Mouse (Mus musculus) bone marrow, adult 2 months (tissue): ENCODE data around the gene Adora1.

Experiments used
- CTCF ChIP-seq: fragments of 200-500 bp; IDR thresholded peaks from 2 replicates; pipeline ENCODE4 v1.5.1; 2011; ENCODE audit warnings: low read length, control low read depth; ENCODE audit not compliant: control insufficient read depth, insufficient read depth
- POLR2A ChIP-seq: fragments of 200-500 bp; IDR thresholded peaks from 2 replicates; pipeline ENCODE4 v1.6.1; 2011; ENCODE audit warnings: low read depth, mild to moderate bottlenecking, control low read depth, low read length, borderline replicate concordance; ENCODE audit not compliant: control insufficient read depth

DNA sequence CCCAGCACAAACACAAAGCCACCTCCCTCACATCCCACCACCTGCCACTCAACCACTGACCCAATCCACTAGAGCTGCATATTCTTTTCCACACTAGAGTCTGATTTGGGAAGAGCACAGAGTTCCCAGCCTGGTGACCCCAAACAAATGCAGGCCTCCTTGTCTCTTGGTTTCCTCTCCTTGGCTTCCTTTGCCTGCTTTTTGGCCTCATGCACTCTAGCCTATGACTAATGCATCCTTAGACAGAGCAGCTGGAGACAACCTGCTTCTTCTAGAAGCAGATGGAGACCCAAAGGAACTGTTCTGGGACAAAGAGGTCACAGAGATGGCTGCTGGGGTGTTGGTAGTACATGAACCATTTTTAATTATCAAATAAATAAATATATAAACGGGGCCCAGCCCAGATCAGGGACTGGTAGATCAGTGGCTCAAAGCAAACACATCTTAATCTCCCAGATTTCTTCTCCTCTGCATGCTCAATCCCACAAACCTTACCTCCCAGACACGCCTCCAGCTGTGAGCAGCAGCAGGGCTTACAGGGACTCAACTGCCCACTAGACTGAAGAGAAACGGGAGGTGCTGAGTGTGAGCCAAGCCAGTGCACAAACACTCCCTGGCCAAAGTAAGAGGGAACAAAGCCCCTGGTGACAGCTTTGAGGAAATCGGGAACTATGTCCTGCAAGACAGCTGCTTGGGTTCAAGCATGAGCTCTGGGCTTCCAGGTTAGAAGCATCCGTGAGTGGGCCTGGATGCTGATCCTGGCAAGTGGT lies 5.2 kb downstream of the Adora1 start:
- TF ChIP-seq POLR2A (no peak), CTCF (no peak)
